Mouse (Mus musculus) v-Abl transformed pro-B cells (cell line): ENCODE data around the gene Stk32c.

Source experiments
- in situ Hi-C, 2 experiments: fragments of 400-800 bp; cut with MboI; formaldehyde crosslinking; loops; one replicate each; pipeline ENCODE4 v1.15.1; 2025; ENCODE audit not compliant: unreplicated experiment in 2 of 2

The Stk32c gene

GRCm38 (mm10) chr7:139233714-139234113, 20.6 kb upstream of the Stk32c start:
- in situ Hi-C loops = loop anchor here (10.0 to 25.0 kb wide), 3 partner anchors 61 to 1796 kb away; partner anchors contain the start of gene Glrx3 (in 1 of the 2)

DNA sequence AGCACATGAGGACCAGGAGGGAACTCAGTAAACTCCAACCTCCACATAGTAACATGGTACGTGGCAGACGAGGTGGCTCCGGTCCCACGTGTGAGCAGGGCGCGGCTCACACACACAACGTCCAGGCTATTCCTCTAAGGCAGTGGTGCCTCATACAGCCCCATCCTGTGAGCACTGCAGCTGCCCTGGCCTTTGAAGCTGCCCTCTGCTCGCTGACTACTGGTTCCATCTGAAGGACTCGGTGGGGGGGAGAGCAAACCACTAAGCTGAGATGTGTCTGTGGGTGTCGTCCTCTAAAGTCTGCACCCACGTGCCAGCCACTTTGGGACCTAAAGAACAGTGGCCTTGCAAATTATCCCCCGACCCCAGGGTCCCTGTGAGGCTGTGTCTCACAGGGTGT, 17.1 kb upstream of the Stk32c start:
- in situ Hi-C loops = loop anchor here (10.0 to 25.0 kb wide), 3 partner anchors 65 to 1793 kb away; partner anchors contain the start of gene Glrx3 (in 1 of the 2)

- in situ Hi-C loops = loop anchor here (5.0 to 25.0 kb wide), 5 partner anchors 65 to 1793 kb away; partner anchors contain the start of gene Glrx3 (in 1 of the 2)
These were observed 16.7 kb upstream of the Stk32c start for GRCm38 (mm10) chr7:139229837-139230236.

DNA sequence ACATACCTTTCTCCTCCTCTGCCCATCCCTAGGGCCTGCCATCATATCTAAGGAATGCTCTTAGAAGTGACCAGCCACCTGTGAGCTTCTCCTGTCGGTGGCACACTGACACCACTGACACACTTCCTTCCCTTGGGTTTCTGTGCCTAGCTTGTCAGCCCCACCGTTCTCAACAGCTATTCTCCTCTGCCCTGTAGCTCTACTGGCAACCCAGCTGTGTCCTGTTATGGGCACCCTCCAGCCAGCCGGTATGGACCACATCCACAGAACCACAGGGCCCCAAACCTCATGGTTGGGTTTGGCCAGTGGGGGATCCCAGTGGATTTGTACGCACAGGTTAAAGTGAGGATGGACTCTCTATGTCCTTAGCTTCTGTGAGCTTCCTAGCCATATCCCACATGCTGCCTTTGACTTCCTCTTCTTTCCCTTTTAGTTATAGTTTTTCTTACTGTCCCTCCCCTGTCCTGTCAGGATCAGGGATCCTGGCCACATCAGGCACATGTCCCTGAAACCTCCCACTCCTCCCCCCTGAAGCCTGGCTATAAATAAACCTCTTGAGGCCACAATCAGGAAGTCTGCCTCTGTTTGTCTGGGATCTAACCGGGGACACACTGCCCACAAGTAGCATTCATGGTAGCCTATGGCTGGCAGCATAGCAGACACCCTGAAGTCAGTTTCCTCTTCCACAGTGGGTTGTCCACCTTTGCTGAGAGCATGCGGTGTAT, 15.5 kb upstream of the Stk32c start:
- in situ Hi-C loops = loop anchor here in 1 of 2 experiments (5.0 to 25.0 kb wide), 3 partner anchors 176 to 1791 kb away; partner anchors contain the start of gene Glrx3

DNA sequence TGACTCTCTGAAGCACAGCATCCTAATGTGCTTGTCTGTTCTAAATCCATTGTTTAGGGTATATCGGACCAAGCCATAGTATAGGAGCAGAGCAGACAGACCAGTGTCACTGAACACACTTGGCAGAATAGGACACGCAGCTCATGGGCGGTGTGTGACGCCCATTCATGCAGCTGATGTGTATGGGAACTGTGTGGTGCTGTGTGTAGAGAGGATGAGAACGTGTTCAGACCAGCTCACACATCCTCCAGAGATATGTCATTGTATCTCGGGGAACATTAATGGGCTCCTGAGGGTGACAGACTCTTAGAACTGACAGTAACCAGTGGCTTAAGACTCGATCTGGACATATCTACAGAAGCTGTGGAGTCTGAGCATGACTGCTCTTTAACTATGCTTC, 13.3 kb upstream of the Stk32c start:
- in situ Hi-C loops = loop anchor here in 1 of 2 experiments (5.0 to 25.0 kb wide), 3 partner anchors 178 to 1789 kb away; partner anchors contain the start of gene Glrx3

- in situ Hi-C loops = loop anchor here in 1 of 2 experiments (5.0 to 25.0 kb wide), 4 partner anchors 180 to 1787 kb away; partner anchors contain the start of genes Glrx3, Mapk1ip1 and Ppp2r2d
These were observed 11.6 kb upstream of the Stk32c start for GRCm38 (mm10) chr7:139224725-139225124.

DNA sequence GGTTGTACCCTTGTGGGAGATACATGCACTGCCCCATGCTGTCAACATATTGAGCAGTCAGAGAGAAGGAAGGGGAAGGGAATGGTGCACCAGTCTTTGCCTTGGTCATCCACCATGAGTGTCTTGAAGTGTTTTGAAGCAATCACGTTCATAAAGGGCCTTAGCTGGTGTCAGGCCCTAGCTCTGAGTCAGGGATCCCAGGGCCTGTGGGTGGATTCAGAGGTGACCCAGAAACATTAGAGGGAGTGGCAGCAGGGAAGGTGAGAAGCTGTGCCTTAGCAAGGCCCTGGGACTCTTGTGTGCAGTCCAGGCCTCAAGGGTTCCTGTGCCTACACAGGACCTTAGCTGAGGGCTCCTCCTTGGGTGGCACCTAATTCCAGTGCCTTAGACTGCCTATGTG, 11.0 kb upstream of the Stk32c start:
- in situ Hi-C loops = loop anchor here in 1 of 2 experiments (10.0 to 25.0 kb wide), 2 partner anchors 181 to 387 kb away; partner anchors contain the start of genes Mapk1ip1 and Ppp2r2d

- in situ Hi-C loops = loop anchor here in 1 of 2 experiments (10.0 to 25.0 kb wide), 2 partner anchors 182 to 385 kb away; partner anchors contain the start of genes Mapk1ip1 and Ppp2r2d
These were observed 9.2 kb upstream of the Stk32c start for GRCm38 (mm10) chr7:139222341-139222740.

DNA sequence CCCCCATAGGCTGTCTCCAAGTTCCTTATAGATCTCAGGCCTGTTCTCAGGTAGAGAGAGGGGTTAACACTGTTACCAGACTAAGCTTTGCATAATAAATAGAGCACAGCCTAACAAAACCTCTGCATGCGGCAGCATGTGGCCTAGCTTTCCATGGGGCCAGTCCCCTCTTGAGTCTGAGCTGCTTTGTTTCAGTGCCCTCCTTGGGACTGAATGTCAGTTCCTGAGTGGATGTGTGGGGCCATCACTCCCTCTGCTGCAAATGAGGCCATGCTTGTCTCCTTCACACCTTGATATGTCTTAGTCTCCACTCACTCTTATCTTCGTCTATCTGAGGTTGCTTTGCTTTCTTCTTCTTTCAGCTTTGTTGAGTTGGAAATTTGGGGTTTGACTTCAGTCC, 8.7 kb upstream of the Stk32c start:
- in situ Hi-C loops = loop anchor here in 1 of 2 experiments (10.0 to 25.0 kb wide), 2 partner anchors 183 to 385 kb away; partner anchors contain the start of genes Mapk1ip1 and Ppp2r2d

DNA sequence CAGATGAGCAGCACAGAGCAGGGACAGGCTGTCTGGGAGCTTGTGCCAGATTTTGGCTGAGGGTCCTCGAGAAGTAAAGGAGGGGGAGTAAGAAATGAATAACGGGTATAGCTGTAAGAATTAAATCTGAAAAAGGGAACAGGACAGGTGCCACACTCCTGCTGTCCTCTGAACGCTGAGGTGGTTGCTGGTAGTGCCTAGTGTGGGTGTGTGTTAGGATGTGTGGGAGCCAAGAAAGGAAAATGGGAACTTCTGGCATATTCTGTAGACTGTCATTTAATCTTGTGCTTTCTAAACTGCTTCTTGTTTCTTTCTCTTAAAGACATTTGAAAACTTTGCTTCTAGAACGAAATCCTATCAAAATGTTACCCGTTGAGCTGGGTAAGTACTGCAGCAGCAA, 8.0 kb upstream of the Stk32c start:
- in situ Hi-C loops = loop anchor here in 1 of 2 experiments (10.0 to 25.0 kb wide), 2 partner anchors 184 to 384 kb away; partner anchors contain the start of genes Mapk1ip1 and Ppp2r2d

DNA sequence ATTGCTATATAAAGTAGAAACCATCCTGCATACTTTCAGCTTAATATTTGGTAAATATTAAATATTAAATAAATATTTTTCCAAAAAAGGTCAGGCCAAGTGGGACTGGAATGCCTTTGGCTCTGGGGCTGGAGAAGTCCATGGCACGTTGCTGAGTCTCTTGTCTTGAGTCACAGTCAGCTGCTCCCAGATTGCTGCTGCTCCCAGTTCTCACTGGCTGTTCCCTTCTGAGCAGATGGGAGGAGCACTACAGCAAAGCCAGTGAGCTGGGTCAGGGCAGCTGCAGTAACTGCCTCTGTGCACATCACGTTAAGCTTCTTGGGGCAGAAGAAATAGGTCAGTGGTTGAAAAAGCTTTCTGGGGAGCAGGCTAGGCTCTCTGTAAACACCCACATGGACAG, 7.2 kb upstream of the Stk32c start:
- in situ Hi-C loops = loop anchor here in 1 of 2 experiments (10.0 to 25.0 kb wide), 2 partner anchors 184 to 383 kb away; partner anchors contain the start of genes Mapk1ip1 and Ppp2r2d

- in situ Hi-C loops = loop anchor here (5.0 to 25.0 kb wide), 5 partner anchors 183 to 1665 kb away; partner anchors contain the start of genes Mapk1ip1 (in 2 of the 2) and Ppp2r2d (in 2 of the 2)
These were observed 6.4 kb upstream of the Stk32c start for GRCm38 (mm10) chr7:139219486-139219885.

DNA sequence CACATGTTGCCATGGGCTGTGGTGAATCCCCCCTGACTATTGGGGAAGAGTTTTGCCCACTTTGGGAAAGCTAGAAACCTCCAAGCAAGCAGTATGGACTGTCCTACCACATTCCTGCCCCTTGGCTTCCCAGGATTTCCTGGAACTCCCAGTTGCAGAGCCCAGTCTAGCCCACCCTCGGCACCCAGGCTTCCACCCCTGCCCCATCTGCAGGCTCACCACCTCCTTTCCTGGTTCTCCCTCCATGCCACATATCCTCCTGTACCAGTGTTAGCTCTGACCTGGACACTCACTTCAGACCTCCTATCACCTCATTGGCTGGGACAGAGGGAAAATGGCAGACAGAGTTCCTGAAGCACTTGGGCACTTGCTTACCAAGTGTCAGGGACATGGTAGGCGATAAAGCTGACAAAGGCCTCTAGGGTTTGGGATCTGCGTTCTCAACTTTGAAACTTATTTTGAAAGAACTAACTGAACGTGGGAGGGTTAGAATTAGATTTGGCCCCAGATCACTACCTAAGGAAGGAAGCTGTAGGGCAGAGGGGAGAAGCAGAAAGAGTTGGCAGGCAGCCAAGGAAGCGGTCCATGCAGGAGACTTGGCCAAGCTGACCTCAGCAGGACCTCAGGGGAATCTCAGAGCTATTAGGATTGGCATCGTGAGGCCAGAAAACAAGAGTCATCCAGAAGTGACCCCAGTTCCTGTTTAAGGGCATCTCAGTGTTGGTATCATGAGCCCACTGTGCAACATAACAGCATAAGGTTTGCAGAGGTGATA, 5.7 kb upstream of the Stk32c start:
- in situ Hi-C loops = loop anchor here (5.0 to 25.0 kb wide), 5 partner anchors 183 to 1664 kb away; partner anchors contain the start of genes Mapk1ip1 (in 2 of the 2) and Ppp2r2d (in 2 of the 2)

- in situ Hi-C loops = loop anchor here (5.0 to 25.0 kb wide), 5 partner anchors 185 to 1662 kb away; partner anchors contain the start of genes Mapk1ip1 (in 2 of the 2) and Ppp2r2d (in 2 of the 2)
These were observed 3.9 kb upstream of the Stk32c start for GRCm38 (mm10) chr7:139217046-139217445.

- in situ Hi-C loops = loop anchor here (5.0 to 25.0 kb wide), 5 partner anchors 186 to 1662 kb away; partner anchors contain the start of genes Mapk1ip1 (in 2 of the 2) and Ppp2r2d (in 2 of the 2)
These were observed 3.4 kb upstream of the Stk32c start for GRCm38 (mm10) chr7:139216464-139216863.

GRCm38 (mm10) chr7:139215946-139216345, 2.8 kb upstream of the Stk32c start:
- in situ Hi-C loops = loop anchor here (5.0 to 25.0 kb wide), 5 partner anchors 186 to 1661 kb away; partner anchors contain the start of genes Mapk1ip1 (in 2 of the 2) and Ppp2r2d (in 2 of the 2)

- in situ Hi-C loops = loop anchor here (5.0 to 25.0 kb wide), 5 partner anchors 187 to 1661 kb away; partner anchors contain the start of genes Mapk1ip1 (in 2 of the 2) and Ppp2r2d (in 2 of the 2)
These were observed 2.4 kb upstream of the Stk32c start for GRCm38 (mm10) chr7:139215516-139215915.

- in situ Hi-C loops = loop anchor here (5.0 to 25.0 kb wide), 5 partner anchors 188 to 1660 kb away; partner anchors contain the start of genes Mapk1ip1 (in 2 of the 2) and Ppp2r2d (in 2 of the 2)
These were observed 1.7 kb upstream of the Stk32c start for GRCm38 (mm10) chr7:139214596-139215340.

- in situ Hi-C loops = loop anchor here (10.0 to 25.0 kb wide), 4 partner anchors 289 to 1659 kb away; partner anchors contain the start of genes Mapk1ip1 (in 2 of the 2) and Ppp2r2d (in 2 of the 2)
These were observed 1.1 kb upstream of the Stk32c start for GRCm38 (mm10) chr7:139214160-139214559.
